Mouse (Mus musculus) central nervous system, embryonic 14 days (tissue): Measurements from ENCODE around the gene Spint2. TPM values are rescaled to one million over a fixed set of nuclear protein-coding genes. Genes with fewer than 3 reads are reported as not detected.

Source experiments
- polyA plus RNA-seq: library from polyadenylated mRNA; depleted of rRNA; stranded (reverse); fragments of >200 nt; gene quantifications from 2 replicates; pipeline ENCODE4 v1.2.3, GENCODE M21; 2012; rRNA removed

Spint2 gene
- polyA plus RNA-seq, result 36.9 and 49.5 TPM in 2 replicates

GRCm38 (mm10) chr7:29281201-29282073 lies at the start of gene Spint2:
Gene Spint2, minus strand, starts transcription at chr7:29281912.

DNA sequence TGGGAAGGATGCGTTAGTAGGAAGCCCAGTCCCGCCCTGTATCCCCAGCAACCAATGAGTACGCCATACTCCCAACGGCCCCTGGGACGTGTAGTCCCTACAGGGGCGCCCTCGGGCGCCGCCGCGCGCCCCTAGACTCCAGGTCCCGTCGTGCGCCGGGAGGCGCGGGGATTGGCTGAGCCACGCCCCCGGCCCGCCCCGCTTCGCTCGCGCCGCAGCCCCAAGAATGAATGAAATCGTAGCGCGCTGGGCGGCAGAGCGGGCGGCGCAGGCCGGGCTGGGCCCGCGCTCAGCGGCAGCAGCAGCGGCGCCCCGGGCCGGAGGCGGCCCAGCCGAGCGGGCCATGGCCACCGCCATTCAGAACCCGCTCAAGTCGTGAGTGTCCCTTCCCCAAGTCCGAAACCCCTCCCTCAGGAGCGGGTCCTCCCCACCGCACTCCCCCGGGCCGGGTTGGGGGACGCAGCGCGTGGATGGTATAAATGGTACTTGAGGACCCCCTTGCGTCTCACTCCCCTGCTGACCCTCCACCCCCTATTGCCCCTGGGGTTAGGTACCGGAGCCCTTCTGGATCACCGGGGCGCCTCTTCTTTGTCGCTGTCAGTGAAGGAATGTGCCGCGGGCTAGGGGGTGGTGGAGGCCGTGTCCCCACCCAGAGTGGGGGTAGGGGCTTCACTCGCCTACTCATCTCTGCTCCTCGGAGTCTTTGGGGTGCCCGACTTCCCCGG lies 22.2 kb upstream of the Spint2 start, which contains the start of gene Dpf1:
TSS of gene Dpf1 (plus strand) at position 214 of the 725 bp plus-strand sequence.

GRCm38 (mm10) chr7:29288942-29289638 lies 7.4 kb upstream of the Spint2 start, which contains the start of gene Ppp1r14a:
Gene Ppp1r14a, plus strand, starts transcription at chr7:29289308.

DNA sequence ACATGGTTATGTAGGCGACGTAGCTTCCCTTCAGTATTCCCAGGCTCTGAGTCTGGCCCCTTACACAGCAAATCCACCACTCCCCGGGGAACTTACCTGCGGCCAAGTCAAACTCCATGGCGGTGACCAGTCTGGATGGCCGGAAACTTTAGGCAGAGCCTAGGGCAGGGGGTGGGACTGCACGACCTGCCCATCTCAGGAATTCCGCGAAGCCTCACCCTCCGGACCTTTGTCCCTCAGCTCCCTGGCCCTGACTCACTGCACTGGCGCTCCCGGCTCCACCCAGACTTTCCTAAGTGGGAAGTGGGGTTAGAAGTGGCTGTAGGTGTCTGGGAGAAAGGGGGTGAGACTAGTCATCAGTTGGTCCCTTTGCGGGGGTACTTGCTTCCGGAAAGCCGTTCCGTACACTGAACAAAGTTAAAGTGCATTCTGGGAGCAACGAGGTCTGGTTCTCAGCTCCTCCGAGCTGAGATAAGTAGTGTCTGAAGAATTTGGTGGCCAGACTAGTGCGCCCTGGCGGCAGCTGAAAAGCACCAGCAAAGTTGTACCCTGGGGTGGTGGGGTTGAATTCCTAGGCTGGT lies 33.4 kb downstream of the Spint2 start, which contains the start of gene 2200002D01Rik:
TSS of gene 2200002D01Rik (minus strand) at position 206 of the 581 bp plus-strand sequence.

GRCm38 (mm10) chr7:29238019-29238967 lies 43.4 kb downstream of the Spint2 start, which contains the start of gene Yif1b:
Gene Yif1b, plus strand, starts transcription at chr7:29238329.

DNA sequence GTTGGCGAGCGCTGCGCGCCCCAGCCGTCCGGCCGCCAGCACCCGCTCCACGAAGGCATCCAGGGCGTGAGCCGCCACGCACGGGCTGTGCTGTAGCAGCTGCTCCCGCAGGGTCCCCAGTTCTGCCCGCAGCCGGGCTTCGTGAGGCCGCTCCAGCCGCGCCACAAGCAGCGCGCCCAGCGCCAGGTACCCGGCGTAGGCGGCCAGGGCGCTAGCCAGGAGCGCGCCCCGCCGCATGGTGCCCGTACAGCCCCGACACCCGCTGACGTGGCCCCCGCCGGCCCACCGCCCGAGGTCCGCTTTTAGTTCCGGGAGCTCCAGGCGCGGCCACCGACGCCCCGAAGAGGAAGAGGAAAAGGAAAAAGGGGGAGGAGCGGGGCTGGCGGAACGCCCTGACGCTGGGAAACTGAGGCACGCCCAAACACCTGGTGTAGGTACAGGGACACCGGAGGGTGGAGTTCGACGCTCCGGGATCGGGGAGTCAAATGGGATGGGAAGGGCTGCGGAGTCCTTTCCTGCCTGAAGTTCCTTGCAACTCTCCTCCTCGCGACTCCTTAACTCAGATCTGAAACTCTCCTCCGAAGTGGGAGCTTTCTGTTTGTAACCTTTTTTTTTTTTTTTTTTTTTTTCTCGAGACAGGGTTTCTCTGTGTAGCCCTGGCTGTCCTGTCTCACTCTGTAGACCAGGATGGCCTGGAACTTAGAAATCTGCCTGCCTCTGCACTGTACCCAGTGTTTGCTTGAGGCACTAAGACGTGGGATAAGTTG lies 49.3 kb downstream of the Spint2 start, which contains the start of gene Kcnk6:
TSS of gene Kcnk6 (minus strand) at position 269 of the 767 bp plus-strand sequence.

DNA sequence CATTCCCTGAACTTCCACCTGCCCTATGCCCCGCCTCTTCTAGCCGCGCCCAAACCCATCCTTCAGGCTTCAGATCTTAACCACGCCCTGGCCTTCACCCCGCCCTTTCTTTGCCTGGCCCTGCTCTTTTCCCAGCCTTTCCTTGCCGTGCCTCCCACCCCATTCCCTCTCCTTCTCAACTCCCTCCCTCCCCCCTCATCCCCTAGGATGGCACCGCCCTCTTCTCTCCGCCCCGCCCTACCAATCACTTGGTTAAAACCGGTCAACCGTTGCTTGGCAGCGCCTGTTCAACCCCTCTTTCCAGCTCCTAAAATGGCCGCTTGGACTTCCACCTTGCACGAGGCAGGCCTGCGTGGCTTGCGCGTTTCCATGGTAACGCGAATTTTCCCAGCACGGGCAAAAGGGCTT lies 68.0 kb downstream of the Spint2 start, which contains the start of gene Catsperg1:
TSS of gene Catsperg1 (minus strand) at position 361 of the 408 bp plus-strand sequence.

Other genes with a start within 250 kb of the Spint2 start
- gene Ryr1, start 156.7 kb downstream of the Spint2 start, polyA plus RNA-seq, result 9.3 and 12.9 TPM in 2 replicates
- gene Rasgrp4, start 147.1 kb downstream of the Spint2 start, polyA plus RNA-seq, result 3.2 and 3.4 TPM in 2 replicates
- 24.0 and 24.1 TPM in 2 replicates for gene Fam98c, start 125.7 kb downstream of the Spint2 start, polyA plus RNA-seq
- 0.61 and 0.94 TPM in 2 replicates for gene Ggn, start 111.7 kb downstream of the Spint2 start, polyA plus RNA-seq
- 27.5 and 29.3 TPM in 2 replicates for gene Spred3, start 111.5 kb downstream of the Spint2 start, polyA plus RNA-seq
- 276 and 299 TPM in 2 replicates for gene Psmd8, start 101.2 kb downstream of the Spint2 start, polyA plus RNA-seq
- 7.5 and 7.8 TPM in 2 replicates for gene Catsperg1, start 67.9 kb downstream of the Spint2 start, polyA plus RNA-seq
- gene Kcnk6, start 49.4 kb downstream of the Spint2 start, polyA plus RNA-seq, result 1.4 and 3.0 TPM in 2 replicates
- 60.7 and 65.4 TPM in 2 replicates for gene Yif1b, start 43.6 kb downstream of the Spint2 start, polyA plus RNA-seq
- 0.25 and 0.85 TPM in 2 replicates for gene 2200002D01Rik, start 33.4 kb downstream of the Spint2 start, polyA plus RNA-seq
- gene Ppp1r14a, start 7.4 kb upstream of the Spint2 start, polyA plus RNA-seq, result 9.3 and 13.2 TPM in 2 replicates
- gene Dpf1, start 22.0 kb upstream of the Spint2 start, polyA plus RNA-seq, result 111 and 128 TPM in 2 replicates
- gene Sipa1l3, start 236.7 kb upstream of the Spint2 start, polyA plus RNA-seq, result 25.6 and 38.0 TPM in 2 replicates